Mouse (Mus musculus): ENCODE results near the gene Tsnax. TPM values are rescaled to one million over a fixed set of nuclear protein-coding genes. Genes with fewer than 3 reads are reported as not detected.

The Tsnax gene
- total and polyA plus RNA-seq, 3 experiments = 105 to 160 TPM; not detected in 1

GRCm38 (mm10) chr8:125060904-125061303, 48.1 kb downstream of the Tsnax start (continued):
- TF ChIP-seq USF1 (IDR thresholded peaks at IDR 0.05; ENCODE audit: low read depth, low read length) (no peak), GATA1 (IDR thresholded peaks at IDR 0.05; ENCODE audit: low read depth, low read length) (no peak), MEF2A (IDR thresholded peaks at IDR 0.05; ENCODE audit: extremely low read depth, insufficient replicate concordance, low read depth, low read length, poor library complexity, severe bottlenecking) (no peak), GABPA (IDR thresholded peaks at IDR 0.05; ENCODE audit: low read depth, low read length) (no peak), SMC3 (IDR thresholded peaks at IDR 0.05; ENCODE audit: low read depth, low read length) (no peak), ELF1 (IDR thresholded peaks at IDR 0.05; ENCODE audit: low read depth, low read length) (peak; percentile 77)

- H3K27me3 ChIP-seq (ENCODE audit: control insufficient read depth in 1 of 2, insufficient read depth in 2 of 2, low read length in 2 of 2) = no peaks in the 10 kb centered on the region
- TF ChIP-seq ELF1 (IDR thresholded peaks at IDR 0.05; ENCODE audit: low read depth, low read length) (no peak), MAX (IDR thresholded peaks at IDR 0.05; ENCODE audit: low read length) (no peak), SMC3 (IDR thresholded peaks at IDR 0.05; ENCODE audit: low read depth, low read length) (no peak), MYB (IDR thresholded peaks at IDR 0.05; ENCODE audit: low read depth, low read length) (no peak), HCFC1 (IDR thresholded peaks at IDR 0.05; ENCODE audit: low read depth, low read length) (no peak), JUND (IDR thresholded peaks at IDR 0.05; ENCODE audit: low read depth, low read length) (no peak), ZNF384 (IDR thresholded peaks at IDR 0.05; ENCODE audit: low read depth, low read length) (no peak), GABPA (IDR thresholded peaks at IDR 0.05; ENCODE audit: low read depth, low read length) (no peak), POLR2AphosphoS5 (IDR thresholded peaks at IDR 0.05; ENCODE audit: borderline replicate concordance, low read depth, low read length) (no peak), CHD1 (IDR thresholded peaks at IDR 0.05; ENCODE audit: low read depth, low read length) (no peak), TBP (IDR thresholded peaks at IDR 0.05; ENCODE audit: low read depth, low read length) (no peak), E2F4 (IDR thresholded peaks at IDR 0.05; ENCODE audit: borderline replicate concordance, low read depth, low read length) (no peak), KAT2A (conservative IDR thresholded peaks at IDR 0.05; ENCODE audit: low read depth, low read length) (no peak), TAL1 (IDR thresholded peaks at IDR 0.05; ENCODE audit: low read length) (no peak)
- H3K4me3 ChIP-seq (ENCODE audit: control insufficient read depth in 1 of 2, insufficient read depth in 1 of 2, low read depth in 2 of 2, low read length in 2 of 2) = no peak overlapping the region
- peaks cover 0 to 11% of the 10 kb centered on the region in 2 experiments; a peak in 2 of 4 replicates for H3K4me1 ChIP-seq (ENCODE audit: control insufficient read depth in 1 of 2, insufficient read depth in 2 of 2, low read length in 2 of 2)
- no peak overlapping the region for H3K9ac ChIP-seq (ENCODE audit: control insufficient read depth, low read depth, low read length, poor library complexity, severe bottlenecking)
- no peak for DNase-seq (ENCODE audit: low read depth, low spot score)
- no peaks in the 10 kb centered on the region for H3K79me2 ChIP-seq (ENCODE audit: control insufficient read depth, insufficient read depth, low read length, poor library complexity)
- peaks cover 0 to 4% of the 10 kb centered on the region in 2 experiments; a peak in 1 of 4 replicates for H3K36me3 ChIP-seq (ENCODE audit: control insufficient read depth in 1 of 2, insufficient read depth in 2 of 2, low read length in 2 of 2)
- H3K9me3 ChIP-seq (replicated peaks; ENCODE audit: insufficient read depth, low read length) = no peaks in the 10 kb centered on the region
- no peak overlapping the region for H3K27ac ChIP-seq (ENCODE audit: control insufficient read depth, low read depth, low read length)
Measured at GRCm38 (mm10) chr8:125065596-125065995, 52.8 kb downstream of the Tsnax start.

- Histone ChIP-seq H3K4me1 (ENCODE audit: control insufficient read depth in 1 of 2, insufficient read depth in 2 of 2, low read length in 2 of 2) (peaks cover 0 to 11% of the 10 kb centered on the region in 2 experiments; a peak in 2 of 4 replicates), H3K27ac (ENCODE audit: control insufficient read depth, low read depth, low read length) (peak overlapping the region; percentile 93), H3K36me3 (ENCODE audit: control insufficient read depth in 1 of 2, insufficient read depth in 2 of 2, low read length in 2 of 2) (peaks cover 0 to 4% of the 10 kb centered on the region in 2 experiments; a peak in 1 of 4 replicates), H3K4me3 (ENCODE audit: control insufficient read depth in 1 of 2, insufficient read depth in 1 of 2, low read depth in 2 of 2, low read length in 2 of 2) (peak overlapping the region; percentile 53 to 59), H3K9ac (ENCODE audit: control insufficient read depth, low read depth, low read length, poor library complexity, severe bottlenecking) (peak overlapping the region; percentile 79), H3K79me2 (ENCODE audit: control insufficient read depth, insufficient read depth, low read length, poor library complexity) (no peaks in the 10 kb centered on the region), H3K27me3 (ENCODE audit: control insufficient read depth in 1 of 2, insufficient read depth in 2 of 2, low read length in 2 of 2) (no peaks in the 10 kb centered on the region), H3K9me3 (replicated peaks; ENCODE audit: insufficient read depth, low read length) (no peaks in the 10 kb centered on the region)
- DNase-seq (ENCODE audit: low read depth, low spot score) = peak; percentile 92
- TF ChIP-seq CHD1 (IDR thresholded peaks at IDR 0.05; ENCODE audit: low read depth, low read length) (no peak), ETS1 (IDR thresholded peaks at IDR 0.05; ENCODE audit: low read depth, low read length) (peak; percentile 36; the same call in 1 of the 2 replicates), ZKSCAN1 (IDR thresholded peaks at IDR 0.05; ENCODE audit: low read depth, low read length) (peak; percentile 49; the same call in 1 of the 2 replicates), USF1 (IDR thresholded peaks at IDR 0.05; ENCODE audit: low read depth, low read length) (peak; percentile 67), MYC (IDR thresholded peaks at IDR 0.05; ENCODE audit: low read depth, low read length) (peak; percentile 69; the same call in 1 of the 2 replicates), CTCF (IDR thresholded peaks at IDR 0.05 in 2 of 3, conservative IDR thresholded peaks at IDR 0.05 in 1 of 3; ENCODE audit: control insufficient read depth in 1 of 3, insufficient read depth in 1 of 3, low read depth in 2 of 3, low read length in 3 of 3, poor library complexity in 1 of 3, severe bottlenecking in 1 of 3) (peak; percentile 56 to 87 (median 74)), POLR2A (IDR thresholded peaks at IDR 0.05; ENCODE audit: control insufficient read depth in 1 of 2, insufficient read depth in 1 of 2, low read depth in 1 of 2, low read length in 2 of 2, poor library complexity in 1 of 2) (peak in 1 of 2 experiments; percentile 41; a peak in 1 of 4 replicates), RAD21 (IDR thresholded peaks at IDR 0.05; ENCODE audit: low read depth, low read length) (peak; percentile 75), ELF1 (IDR thresholded peaks at IDR 0.05; ENCODE audit: low read depth, low read length) (peak; percentile 73), MAX (IDR thresholded peaks at IDR 0.05; ENCODE audit: low read length) (peak; percentile 56; the same call in 1 of the 2 replicates), EP300 (IDR thresholded peaks at IDR 0.05; ENCODE audit: low read depth in 1 of 2, low read length in 2 of 2) (no peak), BHLHE40 (IDR thresholded peaks at IDR 0.05; ENCODE audit: borderline replicate concordance, low read depth, low read length) (no peak), E2F4 (IDR thresholded peaks at IDR 0.05; ENCODE audit: borderline replicate concordance, low read depth, low read length) (no peak), MXI1 (IDR thresholded peaks at IDR 0.05; ENCODE audit: low read depth, low read length) (peak; percentile 77), SMC3 (IDR thresholded peaks at IDR 0.05; ENCODE audit: low read depth, low read length) (peak; percentile 62), ZC3H11A (IDR thresholded peaks at IDR 0.05; ENCODE audit: low read depth, low read length) (no peak)
Measured at GRCm38 (mm10) chr8:125066913-125067595, 54.3 kb downstream of the Tsnax start.
